Mouse (Mus musculus) kidney, postnatal 14 days (tissue): ENCODE data around the gene Ltb.
A peak's percentile ranks its signal among the peaks of the same experiment; 100 is the strongest.

Experiments
- DNase-seq: peaks from one replicate; pipeline ENCODE4 v3.0.0; 2022; ENCODE audit warnings: mixed read lengths

Gene Ltb

DNA sequence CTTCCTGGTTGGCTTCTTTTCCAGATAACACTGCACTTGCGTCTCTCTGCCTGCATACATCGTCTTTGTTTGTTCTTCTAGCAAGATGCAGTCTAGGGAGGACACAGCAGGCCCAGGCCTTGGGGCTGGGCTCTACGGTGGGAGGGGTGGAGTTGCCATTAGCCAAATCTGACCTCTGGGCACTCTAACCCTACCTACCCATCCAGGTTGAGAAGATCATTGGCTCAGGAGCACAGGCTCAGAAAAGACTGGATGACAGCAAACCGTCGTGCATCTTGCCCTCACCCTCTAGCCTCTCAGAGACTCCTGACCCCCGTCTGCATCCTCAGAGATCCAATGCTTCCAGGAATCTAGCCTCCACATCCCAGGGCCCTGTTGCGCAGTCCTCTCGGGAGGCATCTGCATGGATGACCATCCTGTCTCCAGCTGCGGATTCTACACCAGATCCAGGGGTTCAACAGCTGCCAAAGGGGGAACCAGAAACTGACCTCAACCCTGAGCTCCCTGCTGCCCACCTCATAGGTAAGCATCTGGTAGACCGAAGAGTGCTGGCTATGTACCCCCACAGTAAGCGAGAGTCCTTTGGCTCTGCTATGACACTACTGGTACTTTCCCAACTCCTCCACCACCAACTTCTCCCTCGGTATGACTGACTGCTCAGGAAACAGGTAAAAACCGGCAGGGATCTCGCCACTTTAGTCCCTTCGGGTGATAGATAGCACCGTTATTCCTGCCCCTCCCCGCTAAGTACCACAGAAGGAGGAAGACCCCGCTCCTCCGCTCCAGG, 798 bp downstream of the Ltb start:
- no peak for DNase-seq

DNA sequence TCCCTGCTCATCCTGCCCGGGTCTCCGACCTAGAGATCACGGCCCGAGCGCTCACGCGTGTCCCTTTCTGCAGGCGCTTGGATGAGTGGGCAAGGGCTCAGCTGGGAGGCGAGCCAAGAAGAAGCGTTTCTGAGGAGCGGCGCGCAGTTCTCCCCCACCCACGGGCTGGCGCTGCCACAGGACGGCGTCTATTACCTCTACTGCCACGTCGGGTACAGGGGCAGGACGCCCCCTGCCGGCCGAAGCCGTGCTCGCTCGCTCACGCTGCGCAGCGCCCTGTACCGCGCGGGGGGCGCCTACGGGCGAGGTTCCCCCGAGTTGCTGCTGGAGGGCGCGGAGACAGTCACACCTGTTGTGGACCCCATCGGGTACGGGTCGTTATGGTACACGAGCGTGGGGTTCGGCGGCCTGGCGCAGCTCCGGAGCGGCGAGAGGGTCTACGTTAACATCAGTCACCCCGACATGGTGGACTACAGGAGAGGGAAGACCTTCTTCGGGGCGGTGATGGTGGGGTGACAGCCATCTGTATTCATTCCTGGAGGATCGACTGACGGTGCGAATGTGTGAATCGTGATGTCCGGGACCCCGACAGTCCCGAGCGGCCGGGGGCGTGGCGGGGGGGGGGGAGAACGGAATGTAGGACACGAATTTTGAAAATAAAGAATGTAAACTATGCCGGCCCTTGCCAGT, 1.5 kb downstream of the Ltb start:
- peak; percentile 84 for DNase-seq

- no peak for DNase-seq
These were observed 2.0 kb downstream of the Ltb start for GRCm38 (mm10) chr17:35196321-35196641.

GRCm38 (mm10) chr17:35197126-35197525, 2.9 kb downstream of the Ltb start:
- DNase-seq: no peak

- no peak for DNase-seq
These were observed 3.8 kb downstream of the Ltb start for GRCm38 (mm10) chr17:35198029-35198428.

- no peak for DNase-seq
These were observed 4.7 kb downstream of the Ltb start for GRCm38 (mm10) chr17:35198946-35199345.

- DNase-seq: no peak
These were observed 6.2 kb downstream of the Ltb start for GRCm38 (mm10) chr17:35200398-35200797.

- no peak for DNase-seq
These were observed 6.9 kb downstream of the Ltb start for GRCm38 (mm10) chr17:35201128-35201527.

DNA sequence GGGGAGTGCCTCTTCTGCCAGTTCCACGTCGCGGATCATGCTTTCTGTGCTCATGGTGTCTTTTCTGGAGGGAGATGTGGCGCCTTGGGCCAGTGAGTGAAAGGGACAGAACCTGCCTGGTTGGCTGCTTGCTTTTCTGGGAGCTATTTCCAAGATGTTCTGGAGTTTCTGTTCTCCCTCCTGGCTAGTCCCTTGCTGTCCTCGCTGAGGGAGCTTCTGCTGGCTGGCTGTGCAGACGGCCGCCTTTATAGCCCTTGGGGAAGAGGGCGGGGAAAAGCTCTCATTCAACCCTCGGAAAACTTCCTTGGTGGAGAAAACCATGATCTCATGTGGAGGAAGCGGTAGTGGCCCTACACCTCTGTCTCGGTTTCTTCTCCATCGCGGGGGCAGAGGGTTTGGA, 7.5 kb downstream of the Ltb start, which contains the start of gene Tnf:
Gene Tnf (minus strand): TSS at position 221 of the 400 bp plus-strand sequence.
- DNase-seq: peak; percentile 54

DNA sequence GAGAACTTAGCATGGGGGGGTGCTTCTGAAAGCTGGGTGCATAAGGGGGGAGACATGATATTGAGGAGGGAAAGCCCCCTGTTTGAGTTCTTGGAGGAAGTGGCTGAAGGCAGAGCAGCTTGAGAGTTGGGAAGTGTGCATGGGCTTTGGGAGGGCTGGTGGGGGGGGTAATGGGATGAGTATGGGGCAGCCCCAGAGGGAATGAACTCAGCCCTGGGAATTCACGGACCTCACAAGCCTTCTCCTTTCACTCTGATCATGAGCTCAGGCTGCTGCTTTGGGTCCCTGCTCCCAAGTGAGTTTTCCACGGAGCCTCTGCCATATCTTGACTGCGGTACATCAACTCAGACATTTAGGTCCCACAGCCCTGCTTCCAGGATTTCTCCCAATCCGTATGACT, 8.2 kb downstream of the Ltb start:
- no peak for DNase-seq

GRCm38 (mm10) chr17:35204494-35205379, 10.5 kb downstream of the Ltb start, which contains the start of gene Lta:
TSS of gene Lta (minus strand) at chr17:35205351.
- DNase-seq: no peak

- no peak for DNase-seq
These were observed 11.1 kb downstream of the Ltb start for GRCm38 (mm10) chr17:35205380-35205769.

DNA sequence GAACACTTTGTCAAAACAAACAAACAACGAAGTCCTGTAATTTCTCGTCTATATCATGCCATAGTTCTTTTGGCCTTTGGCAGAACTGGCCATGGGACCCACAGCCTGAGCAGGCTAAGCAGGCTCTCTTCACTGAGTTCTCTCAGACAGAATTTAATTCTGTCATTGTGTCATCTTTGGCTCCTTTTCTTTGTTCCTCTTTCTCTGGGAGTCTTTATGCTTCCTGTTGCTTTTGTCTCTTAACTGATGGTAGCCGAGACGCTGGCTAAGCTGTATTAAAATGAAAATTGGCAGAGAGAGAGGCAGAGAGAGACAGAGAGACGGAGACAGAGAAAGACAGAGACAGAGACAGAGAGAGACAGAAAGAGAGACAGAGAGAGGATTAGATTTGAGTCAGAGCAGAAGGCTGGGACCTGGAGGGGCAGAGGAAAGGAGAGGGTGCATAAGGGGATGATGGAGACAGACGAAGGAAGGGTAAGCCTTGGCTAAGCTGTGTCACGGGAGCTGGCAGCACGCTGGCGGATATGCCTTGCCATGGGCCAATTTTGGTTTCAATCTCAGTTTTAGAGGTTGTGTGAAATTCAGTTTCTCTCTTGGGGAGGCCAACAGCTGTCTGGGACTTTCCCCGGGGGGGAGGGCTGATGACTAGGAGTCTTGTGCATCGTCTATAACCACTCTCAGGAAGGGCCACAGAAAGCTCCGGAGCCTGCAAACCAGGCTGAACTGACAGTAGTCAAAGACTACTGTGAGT, 15.7 kb downstream of the Ltb start:
- no peak for DNase-seq

DNA sequence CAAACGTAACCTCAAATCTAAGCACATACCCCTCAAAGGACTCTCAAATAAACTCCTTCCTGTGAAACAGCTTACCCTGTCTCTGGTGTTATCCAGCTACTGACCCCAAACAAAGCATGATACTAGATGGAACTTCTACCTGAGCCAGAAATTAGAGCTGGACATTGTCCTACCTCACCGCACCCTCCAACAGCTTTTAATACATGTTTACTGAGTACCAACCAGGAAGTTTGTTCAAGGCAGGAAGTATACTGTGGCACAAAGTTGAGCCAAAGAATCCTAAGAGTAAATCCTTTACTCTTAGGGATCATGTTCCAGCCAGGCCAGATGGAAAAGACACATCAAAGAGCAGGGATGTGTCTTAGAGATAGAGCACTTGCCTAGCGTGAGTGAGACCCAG, 16.4 kb downstream of the Ltb start:
- DNase-seq: no peak

DNA sequence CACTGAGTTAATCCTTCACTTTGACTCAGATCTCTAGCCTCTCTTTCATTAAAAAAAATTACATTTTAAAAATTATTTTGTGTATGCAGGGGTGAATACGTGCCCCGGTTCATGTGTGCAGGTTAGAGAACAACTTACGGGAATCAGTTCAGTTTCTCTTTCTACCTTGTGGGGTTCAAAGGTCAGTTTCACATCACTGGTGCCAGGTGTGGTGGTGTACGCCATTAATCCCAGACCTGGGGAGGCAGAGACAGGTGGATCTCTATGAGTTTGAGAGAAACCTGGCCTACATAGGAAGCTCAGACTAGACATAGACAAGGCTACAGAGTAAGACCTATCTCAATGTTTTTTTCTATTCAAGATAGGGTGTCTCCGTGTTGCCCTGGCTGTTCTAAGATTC, 18.8 kb downstream of the Ltb start:
- no peak for DNase-seq

DNA sequence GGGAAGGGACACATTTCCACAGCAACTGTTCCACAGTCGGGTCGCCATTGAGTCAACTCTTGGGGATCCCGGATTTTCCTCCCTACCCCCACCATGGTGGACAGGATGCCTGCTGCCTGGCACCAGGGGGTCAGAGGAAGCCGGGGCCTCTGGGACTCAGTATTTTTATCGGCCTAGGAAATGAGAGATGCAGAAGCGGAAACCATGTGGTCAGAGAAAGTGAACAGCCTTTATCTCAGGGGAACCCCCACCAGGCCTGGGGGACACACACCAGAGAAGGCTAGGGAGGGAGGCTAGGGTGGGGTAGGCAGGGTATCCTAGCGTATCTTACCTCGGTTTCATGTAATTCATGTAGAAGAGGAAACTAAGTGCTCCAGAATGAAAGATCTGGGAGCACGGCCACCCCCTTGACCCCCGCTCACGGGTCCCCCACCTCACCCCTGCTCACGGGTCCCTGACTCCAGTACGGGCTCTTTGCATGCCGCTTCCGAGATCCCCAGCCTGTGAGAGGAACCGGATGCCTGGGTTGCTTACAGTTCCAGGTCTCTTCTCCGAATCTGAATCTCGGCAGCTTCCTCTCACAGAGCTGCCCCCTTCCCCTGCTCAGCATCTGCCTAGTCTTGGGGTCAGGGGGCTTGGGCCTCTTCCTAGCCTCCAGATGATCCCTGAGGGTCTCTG, 24.4 kb downstream of the Ltb start:
- DNase-seq: peak; percentile 63

DNA sequence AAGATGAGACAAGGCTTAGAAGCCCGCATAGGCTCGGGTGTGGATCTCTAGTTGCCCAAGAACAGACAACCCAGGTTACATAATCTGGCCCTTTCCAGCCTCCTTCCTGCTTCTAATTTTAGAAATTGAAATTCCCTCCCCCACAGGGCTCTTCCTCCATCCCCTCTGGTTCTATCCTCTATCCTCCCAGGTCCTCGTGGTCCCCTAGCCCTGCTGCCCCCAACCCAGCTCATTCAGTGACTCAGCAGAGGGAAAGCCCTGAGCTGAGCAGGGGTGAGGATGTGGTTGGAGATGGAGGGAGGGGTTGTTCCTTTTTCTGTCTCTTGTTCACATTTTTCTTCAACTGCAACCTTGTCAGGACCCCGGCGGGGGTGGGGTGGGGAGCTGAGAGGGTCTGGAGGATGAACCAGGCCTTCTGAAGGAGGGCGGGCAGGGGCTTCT, 25.4 kb downstream of the Ltb start:
- no peak for DNase-seq

- DNase-seq: peak; percentile 71
These were observed 26.1 kb downstream of the Ltb start, which contains the start of gene Gm16181 for GRCm38 (mm10) chr17:35220156-35220952. TSS of gene Gm16181 (plus strand) at chr17:35220834.

DNA sequence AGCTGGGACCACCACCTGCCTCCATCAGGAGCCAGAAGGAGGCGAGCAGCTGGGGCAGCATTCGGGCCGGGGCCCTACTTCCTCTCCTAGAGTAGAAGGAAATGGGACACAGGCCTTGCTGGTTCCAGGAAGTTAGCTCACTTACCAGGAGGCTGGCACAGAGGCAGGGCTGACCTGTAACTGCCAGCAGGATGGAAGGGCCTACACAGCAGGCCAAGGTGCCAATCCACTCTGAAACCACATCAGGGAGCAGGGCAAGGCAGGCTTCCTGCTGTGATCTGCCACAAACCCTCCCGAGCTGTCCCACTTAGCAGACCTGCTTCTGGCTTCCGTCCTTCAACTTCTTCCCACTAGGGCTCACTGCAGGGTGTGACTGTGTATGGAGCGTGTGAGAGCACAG, 28.1 kb downstream of the Ltb start:
- DNase-seq: peak; percentile 28

DNA sequence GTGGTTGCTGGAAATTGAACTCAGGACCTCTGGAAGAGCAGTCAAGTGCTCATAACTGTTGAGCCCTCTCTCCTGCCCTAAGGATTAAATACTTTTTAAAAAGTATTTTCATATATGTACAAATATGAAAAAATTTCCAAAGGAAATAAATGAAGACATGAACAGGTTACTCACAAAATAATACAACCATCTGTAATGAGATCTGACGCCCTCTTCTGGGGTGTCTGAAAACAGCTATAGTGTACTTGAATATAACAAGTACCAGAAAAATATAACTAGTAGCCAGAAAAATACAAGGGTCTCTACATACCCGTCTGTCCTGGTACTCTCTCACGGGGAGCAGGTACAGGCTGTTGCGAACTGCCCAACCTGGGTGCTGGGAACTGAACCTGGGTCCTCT, 30.4 kb downstream of the Ltb start:
- DNase-seq: no peak

- DNase-seq: no peak
These were observed 31.2 kb downstream of the Ltb start for GRCm38 (mm10) chr17:35225456-35225855.
